Mouse (Mus musculus) forebrain, postnatal 0 days (tissue): ENCODE results near the gene Apba2. TPM values are rescaled to one million over a fixed set of nuclear protein-coding genes. Genes with fewer than 3 reads are reported as not detected.

Experiments
- ATAC-seq: fragments of 200-750 bp; cut with Nextera tagmentation; 2 replicates; pipeline ENCODE4 v1.8.0; 2017; ENCODE audit warnings: mild to moderate bottlenecking, moderate library complexity
- DNase-seq: peaks from one replicate; pipeline ENCODE4 v3.0.0-alpha.2; 2015
- H3K27ac ChIP-seq: fragments of 300-500 bp; sonication (generic); 2 replicates; pipeline ENCODE4 v1.5.1; 2014; ENCODE audit warnings: low read depth, mild to moderate bottlenecking, antibody characterized with exemption, low read length, moderate library complexity, mixed read lengths
- H3K27me3 ChIP-seq: fragments of 300-500 bp; sonication (generic); 2 replicates; pipeline ENCODE4 v1.6.1; 2014; ENCODE audit warnings: mild to moderate bottlenecking, low read length, mixed read lengths; ENCODE audit not compliant: insufficient read depth
- H3K36me3 ChIP-seq: fragments of 300-500 bp; sonication (generic); 2 replicates; pipeline ENCODE4 v1.6.1; 2014; ENCODE audit warnings: mild to moderate bottlenecking, moderate library complexity; ENCODE audit not compliant: insufficient read depth
- H3K4me1 ChIP-seq: fragments of 300-500 bp; sonication (generic); 2 replicates; pipeline ENCODE4 v1.6.1; 2014; ENCODE audit warnings: antibody characterized with exemption; ENCODE audit not compliant: insufficient read depth
- H3K4me2 ChIP-seq: fragments of 300-500 bp; sonication (generic); 2 replicates; pipeline ENCODE4 v1.6.1; 2014; ENCODE audit warnings: low read depth, mild to moderate bottlenecking, moderate library complexity
- H3K4me3 ChIP-seq: fragments of 300-500 bp; sonication (generic); 2 replicates; pipeline ENCODE4 v1.5.1; 2014; ENCODE audit warnings: low read depth, low read length, mixed read lengths
- H3K9ac ChIP-seq: fragments of 300-500 bp; sonication (generic); 2 replicates; pipeline ENCODE4 v1.6.1; 2014; ENCODE audit warnings: mild to moderate bottlenecking
- H3K9me3 ChIP-seq: fragments of 300-500 bp; sonication (generic); 2 replicates; pipeline ENCODE4 v1.6.1; 2016; ENCODE audit warnings: low read length
- CTCF ChIP-seq: sonication (generic); IDR thresholded peaks from 2 replicates; pipeline ENCODE4 v1.5.1; 2016; ENCODE audit warnings: antibody characterized with exemption, control low read depth, low read depth
- WGBS: fragments of 180-500 bp; shearing (Covaris S2); extraction: QIAGEN DNeasy Blood & Tissue Kit; methylation state at CpG from one replicate; pipeline ENCODE4 v1.1.7; 2014; 5-methylcytosine and 5-hydroxymethylcytosine counted together
- polyA plus RNA-seq: library from polyadenylated mRNA; unstranded; fragments of >200 nt; fragmentation: Nextera tagmentation; extraction: Ambion mirVana; gene quantifications from 2 replicates; pipeline ENCODE4 v1.2.1, GENCODE M21; 2015
- total RNA-seq: library from RNA; depleted of rRNA; stranded (reverse); fragments of >200 nt; gene quantifications from 2 replicates; pipeline ENCODE4 v1.2.3, GENCODE M21; 2014

Apba2 gene
- total and polyA plus RNA-seq, 2 experiments from 2014 or later, result 227 to 332 TPM

DNA sequence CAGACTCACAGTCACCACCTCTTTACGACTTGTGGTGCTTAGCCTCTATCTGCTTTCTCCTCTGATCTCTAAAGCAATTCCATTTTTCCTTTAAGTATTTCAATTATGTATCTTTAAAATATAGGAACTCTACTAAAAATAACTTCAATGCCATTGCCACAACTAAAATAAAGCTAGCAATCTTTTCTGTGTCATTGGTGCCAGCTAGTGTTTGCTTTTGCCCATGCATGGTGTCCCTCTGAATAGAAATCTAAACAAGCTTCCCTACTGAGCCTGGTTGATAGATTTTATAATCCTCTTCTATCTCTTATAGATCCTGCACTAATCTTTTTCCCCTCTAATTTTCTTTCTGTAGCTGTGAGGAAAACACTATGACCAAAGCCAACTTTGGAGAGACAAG is 222.9 kb downstream of the Apba2 start:
- Histone ChIP-seq H3K4me2 (no peak overlapping the region), H3K9ac (no peak overlapping the region), H3K4me3 (no peak overlapping the region), H3K27me3 (no peaks in the 10 kb centered on the region), H3K4me1 (no peaks in the 10 kb centered on the region), H3K36me3 (0 out of 2 replicates have a peak, but pooled peaks cover 2% of the 10 kb centered on the region), H3K27ac (no peak overlapping the region), H3K9me3 (no peaks in the 10 kb centered on the region)
- peak; percentile 18 for DNase-seq
- no peak for ATAC-seq
- TF ChIP-seq CTCF, result peak; percentile 38; the same call in 1 of the 2 replicates
- 92% methylated on average over 1 of the region's 1 CpGs for WGBS

- DNase-seq (peak; percentile 68), ATAC-seq (peak; percentile 60)
- Histone ChIP-seq H3K4me3 (no peak overlapping the region), H3K4me2 (no peak overlapping the region), H3K4me1 (no peaks in the 10 kb centered on the region), H3K9ac (no peak overlapping the region), H3K36me3 (no peaks in the 10 kb centered on the region), H3K27me3 (no peaks in the 10 kb centered on the region), H3K9me3 (no peaks in the 10 kb centered on the region), H3K27ac (0 out of 2 replicates have a peak overlapping the region, but pooled peaks have one; percentile 52)
- no peak for TF ChIP-seq CTCF
- 52% methylated on average over 6 of the region's 6 CpGs for WGBS
These were observed 224.6 kb downstream of the Apba2 start for GRCm38 (mm10) chr7:64725967-64726695.

DNA sequence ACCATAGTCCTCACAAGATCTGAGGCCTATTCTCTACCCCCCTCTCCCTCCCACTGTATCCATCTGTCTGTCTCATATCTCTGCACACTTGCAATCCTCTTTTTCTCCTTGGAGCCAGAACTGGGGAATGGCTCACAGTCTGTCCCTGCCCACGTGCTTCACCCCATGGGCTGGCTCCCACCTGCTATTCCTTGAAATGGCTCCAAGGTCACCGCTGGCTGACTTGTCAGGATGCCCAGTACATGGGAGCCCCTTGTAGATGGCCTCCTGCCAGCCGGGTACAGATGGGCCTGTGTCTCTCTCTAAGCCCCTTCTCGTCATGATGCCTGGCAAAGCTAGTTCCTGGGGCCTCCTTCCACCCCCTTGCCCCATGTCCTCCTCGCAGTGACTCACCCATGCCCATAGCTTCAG is 226.7 kb downstream of the Apba2 start:
- no peaks in the 10 kb centered on the region for H3K27me3 ChIP-seq
- no peak overlapping the region for H3K27ac ChIP-seq
- no peak overlapping the region for H3K9ac ChIP-seq
- H3K4me1 ChIP-seq, result no peaks in the 10 kb centered on the region
- H3K4me2 ChIP-seq, result no peak overlapping the region
- no peaks in the 10 kb centered on the region for H3K9me3 ChIP-seq
- WGBS, result 40% methylated on average over 5 of the region's 5 CpGs
- no peak overlapping the region for H3K4me3 ChIP-seq
- no peak for TF ChIP-seq CTCF
- DNase-seq, result peak; percentile 65
- ATAC-seq, result peak; percentile 36
- no peaks in the 10 kb centered on the region for H3K36me3 ChIP-seq

DNA sequence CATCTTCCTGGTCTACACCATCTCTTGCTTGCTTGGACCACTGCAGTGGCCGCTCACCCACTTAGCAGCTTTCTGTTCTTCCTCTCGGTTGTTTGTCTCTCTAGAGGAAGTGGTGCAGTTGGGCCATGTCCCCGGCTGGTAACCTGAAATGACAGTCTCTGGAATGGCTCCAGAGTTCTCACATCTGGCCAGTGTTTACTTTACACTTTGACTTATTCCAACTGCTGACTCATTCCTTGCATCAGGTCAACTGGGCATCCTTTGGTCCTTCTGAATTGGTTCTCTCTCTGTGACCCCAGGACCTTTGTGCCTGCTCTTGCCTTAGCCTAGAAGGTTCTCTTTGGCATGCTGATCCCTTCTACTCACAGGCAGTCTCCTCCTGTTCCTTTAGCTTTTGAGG is 227.3 kb downstream of the Apba2 start:
- H3K27ac ChIP-seq, result no peak overlapping the region
- 87% methylated on average over 3 of the region's 3 CpGs for WGBS
- no peak overlapping the region for H3K4me3 ChIP-seq
- no peak for ATAC-seq
- H3K9ac ChIP-seq, result no peak overlapping the region
- TF ChIP-seq CTCF, result no peak
- H3K27me3 ChIP-seq, result no peaks in the 10 kb centered on the region
- H3K4me2 ChIP-seq, result no peak overlapping the region
- no peak for DNase-seq
- no peaks in the 10 kb centered on the region for H3K36me3 ChIP-seq
- H3K9me3 ChIP-seq, result no peaks in the 10 kb centered on the region
- H3K4me1 ChIP-seq, result no peaks in the 10 kb centered on the region

DNA sequence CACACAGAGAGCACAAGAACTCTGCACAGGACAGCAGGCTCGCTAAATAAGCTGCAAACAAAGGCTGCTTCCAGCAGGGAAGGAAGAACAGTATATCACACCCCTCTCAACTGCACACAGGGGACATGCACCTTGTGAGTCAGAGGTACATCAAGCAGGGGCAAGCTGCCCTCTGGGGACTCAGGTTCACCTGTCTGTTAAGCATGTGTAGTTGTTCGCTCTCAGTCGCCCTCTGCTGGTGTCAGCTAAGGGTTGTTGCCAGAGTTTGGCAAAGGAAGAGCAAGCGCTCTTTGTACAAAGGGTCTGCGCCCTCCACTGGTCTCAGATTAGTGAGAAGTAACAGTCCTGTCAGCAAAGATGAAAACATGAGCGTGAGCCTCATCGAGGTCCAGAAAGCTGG is 228.3 kb downstream of the Apba2 start:
- no peaks in the 10 kb centered on the region for H3K36me3 ChIP-seq
- H3K27ac ChIP-seq, result no peak overlapping the region
- H3K4me1 ChIP-seq, result no peaks in the 10 kb centered on the region
- no peaks in the 10 kb centered on the region for H3K9me3 ChIP-seq
- DNase-seq, result peak; percentile 88
- peak; percentile 51; the same call in 1 of the 2 replicates for ATAC-seq
- H3K4me3 ChIP-seq, result no peak overlapping the region
- peak; percentile 96 for TF ChIP-seq CTCF
- no peak overlapping the region for H3K9ac ChIP-seq
- 13% methylated on average over 7 of the region's 7 CpGs for WGBS
- H3K4me2 ChIP-seq, result no peak overlapping the region
- no peaks in the 10 kb centered on the region for H3K27me3 ChIP-seq

- no peak for DNase-seq
- H3K27ac ChIP-seq, result no peak overlapping the region
- ATAC-seq, result no peak
- H3K4me2 ChIP-seq, result no peak overlapping the region
- WGBS, result 18% methylated on average over 11 of the region's 11 CpGs
- no peaks in the 10 kb centered on the region for H3K27me3 ChIP-seq
- no peaks in the 10 kb centered on the region for H3K9me3 ChIP-seq
- no peak overlapping the region for H3K9ac ChIP-seq
- H3K4me3 ChIP-seq, result no peak overlapping the region
- H3K4me1 ChIP-seq, result no peaks in the 10 kb centered on the region
- peaks cover 25% of the 10 kb centered on the region for H3K36me3 ChIP-seq
- TF ChIP-seq CTCF, result no peak
These were observed 237.6 kb downstream of the Apba2 start for GRCm38 (mm10) chr7:64739131-64739530.
